Mouse (Mus musculus) lung, embryonic 14.5 days (tissue): Measurements from ENCODE around the gene Ski. TPM values are rescaled to one million over a fixed set of nuclear protein-coding genes. Genes with fewer than 3 reads are reported as not detected.

Source experiments
- ATAC-seq: fragments of 200-750 bp; cut with Nextera tagmentation; 2 replicates; pipeline ENCODE4 v1.8.0; 2017; ENCODE audit warnings: mild to moderate bottlenecking, moderate TSS enrichment, moderate library complexity; ENCODE audit not compliant: insufficient read depth
- DNase-seq: peaks from one replicate; pipeline ENCODE4 v3.0.0-alpha.2; 2015
- H3K27ac ChIP-seq: fragments of 300-500 bp; sonication (generic); 2 replicates; pipeline ENCODE4 v1.5.1; 2014; ENCODE audit warnings: low read depth, mild to moderate bottlenecking, moderate library complexity
- H3K27me3 ChIP-seq: fragments of 300-500 bp; sonication (generic); 2 replicates; pipeline ENCODE4 v1.6.1; 2014; ENCODE audit warnings: low read length, control low read depth; ENCODE audit not compliant: insufficient read depth
- H3K36me3 ChIP-seq: fragments of 300-500 bp; sonication (generic); 2 replicates; pipeline ENCODE4 v1.6.1; 2014; ENCODE audit warnings: control low read depth; ENCODE audit not compliant: insufficient read depth
- H3K4me1 ChIP-seq: fragments of 300-500 bp; sonication (generic); 2 replicates; pipeline ENCODE4 v1.6.1; 2014; ENCODE audit warnings: antibody characterized with exemption, control low read depth; ENCODE audit not compliant: insufficient read depth
- H3K4me2 ChIP-seq: fragments of 300-500 bp; sonication (generic); 2 replicates; pipeline ENCODE4 v1.6.1; 2014; ENCODE audit warnings: mild to moderate bottlenecking
- H3K4me3 ChIP-seq: fragments of 300-500 bp; sonication (generic); 2 replicates; pipeline ENCODE4 v1.5.1; 2014; ENCODE audit warnings: low read depth, low read length
- H3K9ac ChIP-seq: fragments of 300-500 bp; sonication (generic); 2 replicates; pipeline ENCODE4 v1.6.1; 2014
- H3K9me3 ChIP-seq: fragments of 300-500 bp; sonication (generic); 2 replicates; pipeline ENCODE4 v1.6.1; 2016; ENCODE audit warnings: low read depth, low read length, control low read depth
- CTCF ChIP-seq: IDR thresholded peaks from 2 replicates; pipeline ENCODE4 v1.5.1; 2016; ENCODE audit warnings: antibody characterized with exemption, low read depth
- WGBS: fragments of 180-500 bp; shearing (Covaris S2); extraction: QIAGEN DNeasy Blood & Tissue Kit; methylation state at CpG from one replicate; pipeline ENCODE4 v1.1.7; 2014; 5-methylcytosine and 5-hydroxymethylcytosine counted together
- polyA plus RNA-seq: library from polyadenylated mRNA; unstranded; fragments of >200 nt; fragmentation: Nextera tagmentation; extraction: Ambion mirVana; gene quantifications from 2 replicates; pipeline ENCODE4 v1.2.1, GENCODE M21; 2014

Ski gene
- polyA plus RNA-seq, 1 experiment from 2014 or later: 23.7 TPM

GRCm38 (mm10) chr4:155157871-155158542 is 64.4 kb downstream of the Ski start:
- no peak for TF ChIP-seq CTCF
- Histone ChIP-seq H3K4me2 (no peak overlapping the region), H3K4me1 (peaks cover 14% of the 10 kb centered on the region; the same call in 1 of the 2 replicates), H3K27ac (no peak overlapping the region), H3K4me3 (no peak overlapping the region), H3K27me3 (no peaks in the 10 kb centered on the region), H3K36me3 (peaks cover 54% of the 10 kb centered on the region), H3K9me3 (no peaks in the 10 kb centered on the region), H3K9ac (no peak overlapping the region)
- DNase-seq: no peak
- WGBS: 82% methylated on average over 27 of the region's 27 CpGs
- no peak for ATAC-seq

GRCm38 (mm10) chr4:155156734-155157133 is 65.7 kb downstream of the Ski start:
- H3K4me2 ChIP-seq: no peak overlapping the region
- no peak for TF ChIP-seq CTCF
- H3K27ac ChIP-seq: no peak overlapping the region
- H3K4me3 ChIP-seq: no peak overlapping the region
- 94% methylated on average over 17 of the region's 17 CpGs for WGBS
- H3K9me3 ChIP-seq: no peaks in the 10 kb centered on the region
- H3K4me1 ChIP-seq: peaks cover 14% of the 10 kb centered on the region
- ATAC-seq (no peak), DNase-seq (no peak)
- no peaks in the 10 kb centered on the region for H3K27me3 ChIP-seq
- no peak overlapping the region for H3K9ac ChIP-seq
- peaks cover 59% of the 10 kb centered on the region for H3K36me3 ChIP-seq

GRCm38 (mm10) chr4:155154986-155155385 is 67.4 kb downstream of the Ski start:
- TF ChIP-seq CTCF: no peak
- Histone ChIP-seq H3K4me2 (no peak overlapping the region), H3K9me3 (no peaks in the 10 kb centered on the region), H3K27ac (no peak overlapping the region), H3K36me3 (peaks cover 59% of the 10 kb centered on the region), H3K9ac (no peak overlapping the region), H3K27me3 (no peaks in the 10 kb centered on the region), H3K4me3 (no peak overlapping the region), H3K4me1 (peaks cover 21% of the 10 kb centered on the region)
- DNase-seq (no peak), ATAC-seq (no peak)
- WGBS: 61% methylated on average over 11 of the region's 11 CpGs

- TF ChIP-seq CTCF: no peak
- Histone ChIP-seq H3K27ac (no peak overlapping the region), H3K36me3 (peaks cover 46% of the 10 kb centered on the region), H3K9me3 (no peaks in the 10 kb centered on the region), H3K9ac (no peak overlapping the region), H3K4me2 (no peak overlapping the region), H3K4me3 (no peak overlapping the region), H3K27me3 (no peaks in the 10 kb centered on the region), H3K4me1 (peaks cover 23% of the 10 kb centered on the region)
- ATAC-seq (no peak), DNase-seq (no peak)
- WGBS: 69% methylated on average over 3 of the region's 3 CpGs
These were observed 68.9 kb downstream of the Ski start for GRCm38 (mm10) chr4:155153389-155154072.

- TF ChIP-seq CTCF: no peak
- WGBS: 91% methylated on average over 6 of the region's 6 CpGs
These were observed 69.9 kb downstream of the Ski start for GRCm38 (mm10) chr4:155152476-155152875.

GRCm38 (mm10) chr4:155151845-155152244 is 70.5 kb downstream of the Ski start:
- no peak for TF ChIP-seq CTCF
- DNase-seq (peak; percentile 50), ATAC-seq (no peak)
- Histone ChIP-seq H3K9me3 (no peaks in the 10 kb centered on the region), H3K4me2 (peak overlapping the region; percentile 90), H3K27ac (peak overlapping the region; percentile 9; the same call in 1 of the 2 replicates), H3K4me1 (peaks cover 27% of the 10 kb centered on the region), H3K36me3 (peaks cover 29% of the 10 kb centered on the region), H3K9ac (no peak overlapping the region), H3K27me3 (no peaks in the 10 kb centered on the region), H3K4me3 (no peak overlapping the region)
- WGBS: 29% methylated on average over 4 of the region's 4 CpGs

More at GRCm38 (mm10) chr4:155152476-155152875, 69.9 kb downstream of the Ski start:
- Histone ChIP-seq H3K27ac (no peak overlapping the region), H3K36me3 (peaks cover 35% of the 10 kb centered on the region), H3K27me3 (no peaks in the 10 kb centered on the region), H3K4me3 (no peak overlapping the region), H3K4me1 (peaks cover 27% of the 10 kb centered on the region), H3K9ac (no peak overlapping the region), H3K9me3 (no peaks in the 10 kb centered on the region), H3K4me2 (no peak overlapping the region)
- no peak for DNase-seq
- no peak for ATAC-seq

- Histone ChIP-seq H3K36me3 (peaks cover 23% of the 10 kb centered on the region), H3K4me1 (peaks cover 27% of the 10 kb centered on the region), H3K27me3 (no peaks in the 10 kb centered on the region), H3K9me3 (no peaks in the 10 kb centered on the region), H3K4me2 (peak overlapping the region; percentile 90), H3K4me3 (peak overlapping the region; percentile 44), H3K9ac (peak overlapping the region; percentile 73), H3K27ac (peak overlapping the region; percentile 90)
- WGBS: 39% methylated on average over 12 of the region's 12 CpGs
- no peak for TF ChIP-seq CTCF
- DNase-seq (no peak), ATAC-seq (0 out of 2 replicates have a peak, but pooled peaks have one; percentile 2)
These were observed 71.1 kb downstream of the Ski start for GRCm38 (mm10) chr4:155151221-155151788.
